Mouse (Mus musculus) embryonic facial prominence, embryonic 14.5 days (tissue): ENCODE data around the gene Tmtc1. TPM values are rescaled to one million over a fixed set of nuclear protein-coding genes. Genes with fewer than 3 reads are reported as not detected.

Experiments used
- ATAC-seq: fragments of 200-750 bp; cut with Nextera tagmentation; 2 replicates; pipeline ENCODE4 v1.8.0; 2017; ENCODE audit warnings: low read depth, moderate number of reproducible peaks, moderate TSS enrichment
- DNase-seq: peaks from one replicate; pipeline ENCODE4 v3.0.0-alpha.2; 2015; ENCODE audit warnings: low spot score
- H3K27ac ChIP-seq: fragments of 300-500 bp; sonication (generic); replicated peaks from 2 replicates; pipeline ENCODE4 v1.5.1; 2014; ENCODE audit warnings: low read depth, mild to moderate bottlenecking, low read length, moderate library complexity
- H3K27me3 ChIP-seq: fragments of 300-500 bp; sonication (generic); replicated peaks from 2 replicates; pipeline ENCODE4 v1.6.1; 2014; ENCODE audit warnings: low read length; ENCODE audit not compliant: control insufficient read depth, insufficient read depth
- H3K36me3 ChIP-seq: fragments of 300-500 bp; sonication (generic); 2 replicates; pipeline ENCODE4 v1.6.1; 2014; ENCODE audit warnings: low read length, mixed read lengths; ENCODE audit not compliant: control insufficient read depth, insufficient read depth
- H3K4me1 ChIP-seq: fragments of 300-500 bp; sonication (generic); 2 replicates; pipeline ENCODE4 v1.6.1; 2014; ENCODE audit warnings: antibody characterized with exemption, low read length; ENCODE audit not compliant: control insufficient read depth, insufficient read depth
- H3K4me2 ChIP-seq: fragments of 300-500 bp; sonication (generic); 2 replicates; pipeline ENCODE4 v1.6.1; 2014; ENCODE audit warnings: low read depth, mild to moderate bottlenecking, low read length, moderate library complexity, mixed read lengths
- H3K4me3 ChIP-seq: fragments of 300-500 bp; sonication (generic); 2 replicates; pipeline ENCODE4 v1.5.1; 2014; ENCODE audit warnings: low read depth, mild to moderate bottlenecking, low read length
- H3K9ac ChIP-seq: fragments of 300-500 bp; sonication (generic); 2 replicates; pipeline ENCODE4 v1.6.1; 2014; ENCODE audit warnings: low read depth, mild to moderate bottlenecking, low read length, moderate library complexity, mixed read lengths
- H3K9me3 ChIP-seq: fragments of 300-500 bp; sonication (generic); 2 replicates; pipeline ENCODE4 v1.6.1; 2016; ENCODE audit warnings: low read length; ENCODE audit not compliant: control insufficient read depth
- WGBS: fragments of 180-500 bp; shearing (Covaris S2); extraction: QIAGEN DNeasy Blood & Tissue Kit; methylation state at CpG from one replicate; pipeline ENCODE4 v1.1.7; 2014; 5-methylcytosine and 5-hydroxymethylcytosine counted together
- polyA plus RNA-seq: library from polyadenylated mRNA; unstranded; fragments of >200 nt; fragmentation: Nextera tagmentation; extraction: Ambion mirVana; gene quantifications from 2 replicates; pipeline ENCODE4 v1.2.1, GENCODE M21; 2014

The Tmtc1 gene
- polyA plus RNA-seq, 1 experiment from 2014 or later, result 4.6 TPM

DNA sequence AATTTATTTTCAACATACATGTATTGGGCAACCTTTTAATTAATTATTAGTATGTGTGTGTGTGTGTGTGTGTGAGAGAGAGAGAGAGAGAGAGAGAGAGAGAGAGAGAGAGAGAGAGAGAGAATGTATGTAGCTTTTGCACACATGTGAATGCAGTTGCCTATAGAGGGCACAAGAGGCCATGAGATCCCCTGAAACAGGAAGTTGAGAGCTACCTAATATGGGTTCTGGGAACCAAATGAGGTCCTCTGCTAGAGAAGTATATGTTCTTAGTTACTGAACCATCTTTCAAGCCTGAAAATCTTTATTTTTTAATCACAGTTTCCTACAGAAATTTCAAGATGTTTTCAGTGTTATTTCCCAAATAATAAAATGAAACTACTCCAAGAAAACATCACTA is 30.6 kb downstream of the Tmtc1 start:
- no peaks in the 10 kb centered on the region for H3K36me3 ChIP-seq
- DNase-seq, result no peak
- no peaks in the 10 kb centered on the region for H3K9me3 ChIP-seq
- no peaks in the 10 kb centered on the region for H3K4me1 ChIP-seq
- ATAC-seq, result no peak
- no peak overlapping the region for H3K27ac ChIP-seq
- no peak overlapping the region for H3K9ac ChIP-seq
- H3K27me3 ChIP-seq, result no peaks in the 10 kb centered on the region
- no peak overlapping the region for H3K4me3 ChIP-seq
- no peak overlapping the region for H3K4me2 ChIP-seq

DNA sequence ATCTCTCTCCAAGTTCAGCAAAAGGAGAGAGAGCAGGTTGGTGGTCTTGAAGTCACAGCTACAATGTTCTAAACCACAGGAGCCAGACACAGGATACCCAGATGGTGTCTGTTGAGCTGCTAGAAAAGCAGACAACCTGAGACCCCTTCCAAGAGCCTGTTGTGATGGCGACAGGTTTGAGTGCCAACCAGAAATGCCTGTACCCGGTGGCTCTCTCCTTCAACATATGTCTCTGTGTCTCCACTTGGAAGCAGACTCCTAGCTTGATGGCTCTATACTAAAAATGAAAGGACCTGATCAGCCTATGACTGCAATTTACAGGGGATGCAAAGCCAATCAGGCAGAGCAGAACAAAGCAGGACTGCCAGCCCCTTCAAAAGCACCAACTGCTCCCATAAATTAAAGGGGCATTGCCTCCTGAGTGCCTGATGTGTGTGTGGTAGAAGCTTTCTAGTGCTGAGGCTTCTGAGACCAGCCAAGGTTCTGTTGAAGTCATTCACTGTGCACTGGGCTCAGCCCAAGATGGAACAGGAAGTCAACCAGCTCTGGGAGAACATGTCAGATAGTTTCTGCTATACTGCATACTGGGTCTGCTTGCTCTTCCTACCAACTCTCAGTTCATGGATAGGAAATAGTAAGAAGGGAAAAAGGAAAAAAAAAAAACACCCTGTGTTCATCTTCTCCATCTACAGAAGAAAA is 37.2 kb downstream of the Tmtc1 start:
- Histone ChIP-seq H3K27me3 (no peaks in the 10 kb centered on the region), H3K9ac (no peak overlapping the region), H3K4me1 (no peaks in the 10 kb centered on the region), H3K4me3 (no peak overlapping the region), H3K4me2 (no peak overlapping the region), H3K36me3 (no peaks in the 10 kb centered on the region), H3K9me3 (no peaks in the 10 kb centered on the region), H3K27ac (no peak overlapping the region)
- DNase-seq (no peak), ATAC-seq (no peak)
- 82% methylated on average over 2 of the region's 2 CpGs for WGBS

DNA sequence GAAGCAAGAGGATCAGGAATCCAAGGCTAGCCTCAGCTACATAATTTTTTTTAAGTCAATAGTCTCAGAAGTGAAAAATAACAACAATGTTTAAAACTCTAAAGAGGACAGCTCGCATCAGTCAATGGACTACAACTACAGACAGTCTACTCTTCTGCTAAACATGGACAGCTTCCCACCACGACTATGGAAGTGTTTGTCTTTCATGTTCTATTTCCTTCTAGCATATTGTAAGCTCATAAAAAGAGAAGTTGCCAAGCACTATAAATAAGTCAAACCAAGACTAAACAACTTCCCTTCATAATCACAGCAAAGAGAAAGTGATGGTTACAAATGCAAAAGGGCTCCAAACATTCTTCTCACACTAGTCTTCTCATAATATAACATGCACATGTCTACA is 38.6 kb downstream of the Tmtc1 start:
- Histone ChIP-seq H3K4me2 (no peak overlapping the region), H3K9me3 (no peaks in the 10 kb centered on the region), H3K27me3 (no peaks in the 10 kb centered on the region), H3K4me1 (no peaks in the 10 kb centered on the region), H3K4me3 (no peak overlapping the region), H3K9ac (no peak overlapping the region), H3K27ac (no peak overlapping the region), H3K36me3 (no peaks in the 10 kb centered on the region)
- ATAC-seq (no peak), DNase-seq (no peak)
- 77% methylated on average over 2 of the region's 2 CpGs for WGBS

DNA sequence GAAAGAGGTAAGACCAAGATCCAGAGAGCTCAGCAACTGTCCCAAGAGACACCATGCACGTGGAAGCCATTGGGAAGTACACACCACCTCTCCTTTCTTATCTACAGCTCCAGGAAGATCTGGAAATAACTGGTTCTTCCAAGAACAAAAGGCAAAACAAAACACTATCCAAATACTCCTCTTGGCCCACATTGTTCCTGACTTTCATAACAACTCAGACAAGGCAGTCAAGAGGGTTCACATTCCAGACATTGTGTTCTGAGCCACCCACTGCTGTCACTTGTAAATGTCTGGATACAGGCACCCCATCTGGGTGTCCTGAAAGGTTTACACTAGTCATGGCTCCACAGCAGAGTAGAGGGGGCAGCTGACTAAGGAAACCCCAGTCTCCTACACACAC is 39.7 kb downstream of the Tmtc1 start:
- Histone ChIP-seq H3K27ac (no peak overlapping the region), H3K36me3 (no peaks in the 10 kb centered on the region), H3K4me3 (no peak overlapping the region), H3K4me2 (no peak overlapping the region), H3K27me3 (no peaks in the 10 kb centered on the region), H3K9ac (no peak overlapping the region), H3K4me1 (no peaks in the 10 kb centered on the region), H3K9me3 (no peaks in the 10 kb centered on the region)
- ATAC-seq (no peak), DNase-seq (no peak)
- 47% methylated on average over 1 of the region's 1 CpGs for WGBS

DNA sequence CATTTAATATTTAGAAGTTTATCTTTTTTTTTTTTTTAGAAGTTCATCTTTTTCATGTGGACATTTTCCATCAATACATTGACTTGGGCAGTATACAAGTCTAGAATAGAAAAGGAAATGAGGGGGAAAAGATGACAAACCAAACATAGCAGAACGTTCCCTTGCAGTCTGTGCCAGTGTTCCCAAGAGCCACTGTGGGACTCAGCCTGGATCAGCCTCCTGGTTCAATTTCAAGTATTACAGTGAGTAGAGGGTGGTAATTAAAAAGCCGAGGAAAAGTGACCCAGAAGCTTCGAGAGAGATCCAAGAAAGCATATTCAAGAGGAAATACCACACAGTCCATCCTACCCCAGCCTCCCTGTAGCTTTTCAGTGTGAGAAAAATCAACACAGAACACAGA is 40.4 kb downstream of the Tmtc1 start:
- H3K4me1 ChIP-seq, result no peaks in the 10 kb centered on the region
- ATAC-seq (no peak), DNase-seq (no peak)
- H3K9me3 ChIP-seq, result no peaks in the 10 kb centered on the region
- H3K9ac ChIP-seq, result no peak overlapping the region
- no peaks in the 10 kb centered on the region for H3K27me3 ChIP-seq
- no peak overlapping the region for H3K27ac ChIP-seq
- no peak overlapping the region for H3K4me3 ChIP-seq
- 57% methylated on average over 3 of the region's 3 CpGs for WGBS
- H3K4me2 ChIP-seq, result no peak overlapping the region
- H3K36me3 ChIP-seq, result no peaks in the 10 kb centered on the region

DNA sequence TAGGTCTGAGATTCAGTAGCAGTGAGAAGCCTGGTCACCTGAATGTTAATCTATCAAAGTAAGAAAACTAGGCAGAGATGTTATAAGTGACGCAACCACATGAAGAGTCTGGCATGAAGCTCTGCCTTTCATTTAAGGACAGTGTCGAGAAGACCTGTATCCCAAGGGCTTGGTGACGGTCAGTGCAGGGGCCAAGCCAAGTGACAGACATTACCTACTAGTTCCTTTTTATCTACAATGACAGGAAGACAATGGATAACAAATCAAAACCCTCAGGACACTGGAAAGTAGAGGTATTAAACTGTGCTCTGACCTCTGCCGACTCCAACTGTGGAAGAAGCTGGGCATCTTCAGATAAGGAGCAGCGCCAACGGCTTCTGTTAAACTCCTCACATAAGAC is 43.2 kb downstream of the Tmtc1 start:
- ATAC-seq, result no peak
- Histone ChIP-seq H3K4me3 (no peak overlapping the region), H3K9me3 (no peaks in the 10 kb centered on the region), H3K36me3 (no peaks in the 10 kb centered on the region), H3K27ac (no peak overlapping the region), H3K27me3 (no peaks in the 10 kb centered on the region), H3K4me2 (no peak overlapping the region), H3K9ac (no peak overlapping the region), H3K4me1 (no peaks in the 10 kb centered on the region)
- 91% methylated on average over 6 of the region's 6 CpGs for WGBS
- DNase-seq, result no peak

DNA sequence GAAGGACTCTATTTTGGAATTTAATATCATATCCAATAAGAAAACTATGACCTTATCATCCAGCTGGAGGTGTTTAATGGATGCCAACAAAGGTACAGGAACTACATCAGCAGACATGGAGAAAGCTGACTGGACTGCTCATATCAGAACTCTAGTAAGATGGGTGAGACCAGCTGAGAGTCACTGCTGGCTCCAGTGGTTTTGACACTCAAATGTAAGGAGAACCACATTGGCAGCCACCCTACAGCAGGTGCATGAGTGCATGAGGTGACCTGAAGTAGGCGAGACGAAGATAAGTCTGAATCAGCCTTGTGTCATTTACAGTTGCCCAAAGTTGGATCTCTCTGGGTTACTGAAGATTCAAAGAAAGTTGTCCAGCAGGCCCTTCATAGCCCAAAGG is 44.6 kb downstream of the Tmtc1 start:
- H3K27ac ChIP-seq, result no peak overlapping the region
- H3K9me3 ChIP-seq, result no peaks in the 10 kb centered on the region
- no peaks in the 10 kb centered on the region for H3K36me3 ChIP-seq
- H3K4me3 ChIP-seq, result no peak overlapping the region
- no peaks in the 10 kb centered on the region for H3K4me1 ChIP-seq
- H3K9ac ChIP-seq, result no peak overlapping the region
- DNase-seq (no peak), ATAC-seq (no peak)
- no peaks in the 10 kb centered on the region for H3K27me3 ChIP-seq
- 96% methylated on average over 2 of the region's 2 CpGs for WGBS
- no peak overlapping the region for H3K4me2 ChIP-seq

DNA sequence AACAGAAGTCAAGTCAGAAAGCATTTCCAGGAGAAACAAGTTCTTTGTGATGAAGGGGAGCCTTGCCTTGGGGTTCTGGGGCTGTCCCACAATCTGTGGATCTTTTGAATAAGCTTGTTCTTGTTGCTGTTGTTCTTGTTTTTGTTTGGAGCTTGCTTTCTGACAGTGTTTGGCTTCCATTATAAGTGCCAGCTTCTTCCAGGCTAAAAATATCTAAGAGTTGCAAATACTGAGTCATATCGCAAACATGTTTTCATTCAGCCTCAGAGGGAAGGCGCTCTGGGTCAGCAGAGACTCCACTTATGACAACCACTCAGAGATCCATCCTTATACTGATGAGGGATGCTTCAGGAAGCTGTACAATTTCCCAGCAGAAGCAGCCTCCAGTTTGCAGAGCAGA is 45.3 kb downstream of the Tmtc1 start:
- H3K4me2 ChIP-seq, result no peak overlapping the region
- H3K36me3 ChIP-seq, result no peaks in the 10 kb centered on the region
- no peaks in the 10 kb centered on the region for H3K27me3 ChIP-seq
- H3K4me1 ChIP-seq, result no peaks in the 10 kb centered on the region
- H3K4me3 ChIP-seq, result no peak overlapping the region
- H3K9me3 ChIP-seq, result no peaks in the 10 kb centered on the region
- no peak overlapping the region for H3K9ac ChIP-seq
- no peak overlapping the region for H3K27ac ChIP-seq
- DNase-seq, result no peak
- no peak for ATAC-seq
- WGBS, result 75% methylated on average over 2 of the region's 2 CpGs

DNA sequence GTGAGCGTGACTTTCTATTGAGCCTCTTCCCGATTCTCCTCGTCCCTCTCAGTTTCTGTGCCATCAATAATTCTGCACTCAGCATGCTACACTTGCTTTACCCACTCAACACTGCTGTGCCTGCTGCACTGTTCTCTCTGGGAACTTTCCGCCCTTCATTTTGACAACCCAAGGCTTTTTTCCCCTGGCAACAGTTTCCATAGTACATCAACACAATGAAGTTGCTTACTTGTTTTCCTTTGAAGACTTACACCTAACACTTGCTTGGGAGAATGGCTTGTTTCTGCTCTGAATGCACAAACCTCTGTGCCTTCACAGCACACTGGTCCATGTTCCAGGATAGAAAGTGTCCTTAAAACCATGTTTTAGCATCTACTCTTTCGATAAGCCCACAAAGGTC is 46.9 kb downstream of the Tmtc1 start:
- no peak overlapping the region for H3K27ac ChIP-seq
- WGBS, result 88% methylated on average over 5 of the region's 5 CpGs
- H3K4me2 ChIP-seq, result no peak overlapping the region
- DNase-seq (no peak), ATAC-seq (no peak)
- H3K4me3 ChIP-seq, result no peak overlapping the region
- 0 out of 2 replicates have a peak, but pooled peaks cover 2% of the 10 kb centered on the region for H3K4me1 ChIP-seq
- no peaks in the 10 kb centered on the region for H3K9me3 ChIP-seq
- H3K9ac ChIP-seq, result no peak overlapping the region
- no peaks in the 10 kb centered on the region for H3K36me3 ChIP-seq
- no peaks in the 10 kb centered on the region for H3K27me3 ChIP-seq
